Mouse (Mus musculus): ENCODE results near the gene Pcdh15.

The Pcdh15 gene

GRCm38 (mm10) chr10:73936121-73936520 lies 837.0 kb downstream of the Pcdh15 start:
- no peak for DNase-seq (ENCODE audit: extremely low read depth, low read depth, low spot score)

- DNase-seq (ENCODE audit: extremely low read depth, low read depth, low spot score) = no peak
Measured at GRCm38 (mm10) chr10:73938989-73939388, 839.8 kb downstream of the Pcdh15 start.

- no peak for DNase-seq (ENCODE audit: extremely low read depth, low read depth, low spot score)
Measured at GRCm38 (mm10) chr10:73947799-73948198, 848.7 kb downstream of the Pcdh15 start.

- DNase-seq (ENCODE audit: extremely low read depth, low read depth, low spot score) = no peak
Measured at GRCm38 (mm10) chr10:73953362-73953761, 854.2 kb downstream of the Pcdh15 start.

- no peak for DNase-seq (ENCODE audit: extremely low read depth, low read depth, low spot score)
Measured at GRCm38 (mm10) chr10:73984057-73984456, 884.9 kb downstream of the Pcdh15 start.

- DNase-seq (ENCODE audit: extremely low read depth, low read depth, low spot score) = no peak
Measured at GRCm38 (mm10) chr10:74008836-74009235, 909.7 kb downstream of the Pcdh15 start.

- no peak for DNase-seq (ENCODE audit: extremely low read depth, low read depth, low spot score)
Measured at GRCm38 (mm10) chr10:74023091-74023490, 923.9 kb downstream of the Pcdh15 start.

GRCm38 (mm10) chr10:74053059-74053458 lies 953.9 kb downstream of the Pcdh15 start:
- DNase-seq (ENCODE audit: extremely low read depth, low read depth, low spot score) = no peak

- DNase-seq (ENCODE audit: extremely low read depth, low read depth, low spot score) = no peak
Measured at GRCm38 (mm10) chr10:74086653-74087052, 987.5 kb downstream of the Pcdh15 start.

- DNase-seq (ENCODE audit: extremely low read depth, low read depth, low spot score) = no peak
Measured at GRCm38 (mm10) chr10:74098296-74098695, 999.2 kb downstream of the Pcdh15 start.

GRCm38 (mm10) chr10:74114107-74114506 lies 1015.0 kb downstream of the Pcdh15 start:
- DNase-seq (ENCODE audit: extremely low read depth, low read depth, low spot score) = no peak

- no peak for DNase-seq (ENCODE audit: extremely low read depth, low read depth, low spot score)
Measured at GRCm38 (mm10) chr10:74116817-74117216, 1017.7 kb downstream of the Pcdh15 start.

- no peak for DNase-seq (ENCODE audit: extremely low read depth, low read depth, low spot score)
Measured at GRCm38 (mm10) chr10:74123421-74123820, 1024.3 kb downstream of the Pcdh15 start.

- DNase-seq (ENCODE audit: extremely low read depth, low read depth, low spot score) = no peak
Measured at GRCm38 (mm10) chr10:74129192-74129591, 1030.0 kb downstream of the Pcdh15 start.

- DNase-seq (ENCODE audit: extremely low read depth, low read depth, low spot score) = no peak
Measured at GRCm38 (mm10) chr10:74129665-74130064, 1030.5 kb downstream of the Pcdh15 start.

GRCm38 (mm10) chr10:74130805-74131204 lies 1031.7 kb downstream of the Pcdh15 start:
- DNase-seq (ENCODE audit: extremely low read depth, low read depth, low spot score) = no peak

- DNase-seq (ENCODE audit: extremely low read depth, low read depth, low spot score) = no peak
Measured at GRCm38 (mm10) chr10:74147966-74148365, 1048.8 kb downstream of the Pcdh15 start.

GRCm38 (mm10) chr10:74181921-74182320 lies 1082.8 kb downstream of the Pcdh15 start:
- no peak for DNase-seq (ENCODE audit: extremely low read depth, low read depth, low spot score)

- no peak for DNase-seq (ENCODE audit: extremely low read depth, low read depth, low spot score)
Measured at GRCm38 (mm10) chr10:74203650-74204049, 1104.5 kb downstream of the Pcdh15 start.

- no peak for DNase-seq (ENCODE audit: extremely low read depth, low read depth, low spot score)
Measured at GRCm38 (mm10) chr10:74217268-74217667, 1118.1 kb downstream of the Pcdh15 start.

GRCm38 (mm10) chr10:74220439-74220838 lies 1121.3 kb downstream of the Pcdh15 start:
- DNase-seq (ENCODE audit: extremely low read depth, low read depth, low spot score) = no peak

GRCm38 (mm10) chr10:74257716-74258446 lies 1158.7 kb downstream of the Pcdh15 start:
- no peak for DNase-seq (ENCODE audit: extremely low read depth, low read depth, low spot score)

GRCm38 (mm10) chr10:74258639-74259038 lies 1159.5 kb downstream of the Pcdh15 start:
- no peak for DNase-seq (ENCODE audit: extremely low read depth, low read depth, low spot score)

All from fat pad, adult 2 months (tissue).